Mouse (Mus musculus) kidney, adult 2 months (tissue): ENCODE data around the gene B3gnt7.

ENCODE experiments used
- CTCF ChIP-seq: fragments of 200-500 bp; conservative IDR thresholded peaks from 2 replicates; pipeline ENCODE4 v1.5.1; 2011; ENCODE audit warnings: low read depth, mild to moderate bottlenecking, control low read depth, low read length, moderate library complexity, mixed read lengths; ENCODE audit not compliant: insufficient read depth, insufficient read length
- POLR2A ChIP-seq: fragments of 200-500 bp; IDR thresholded peaks from one replicate; pipeline ENCODE4 v1.6.1; 2011; ENCODE audit warnings: low read depth, low read length, control low read depth

DNA sequence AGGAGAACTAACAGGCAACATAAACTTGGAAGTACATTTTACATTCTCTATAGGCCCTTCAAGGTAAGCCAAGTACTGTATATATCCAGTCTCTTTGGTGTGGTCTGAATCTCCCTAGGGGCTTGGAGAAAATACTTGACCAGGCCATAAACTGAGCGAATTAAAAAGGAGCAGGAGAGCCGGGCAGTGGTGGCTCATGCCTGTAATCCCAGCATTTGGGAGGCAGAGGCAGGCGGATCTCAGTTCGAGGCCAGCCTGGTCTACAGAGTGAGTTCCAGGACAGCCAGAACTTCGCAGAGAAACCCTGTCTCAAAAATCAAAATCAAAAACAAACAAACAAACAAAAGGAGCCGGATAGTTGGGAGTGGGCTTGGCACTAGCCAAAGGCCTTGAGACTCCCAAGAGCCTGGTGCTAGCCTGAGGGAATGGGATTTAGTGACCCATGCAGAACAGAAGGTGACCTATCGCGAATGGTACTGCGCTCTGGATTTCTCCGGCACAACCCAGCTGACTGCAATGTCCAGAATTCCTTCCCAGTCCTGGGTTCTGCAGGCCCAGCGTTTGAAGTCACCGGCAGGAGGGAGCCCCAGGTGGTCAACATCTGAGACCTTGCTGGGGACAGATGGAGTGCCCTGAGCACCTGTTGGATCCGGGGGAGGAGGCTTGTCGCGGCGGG lies 10.6 kb downstream of the B3gnt7 start:
- TF ChIP-seq POLR2A = no peak
- TF ChIP-seq CTCF = no peak
